Mouse (Mus musculus) erythroblast, embryonic 14.5 days (primary cell): ENCODE data around the gene Spon1.

Experiments
- GATA1 ChIP-seq: IDR thresholded peaks from 2 replicates; pipeline ENCODE4 v1.6.1; 2012; ENCODE audit warnings: low read length, inconsistent platforms, mixed read lengths
- TAL1 ChIP-seq: IDR thresholded peaks from 3 replicates; pipeline ENCODE4 v1.6.1; 2012; ENCODE audit warnings: low read length, inconsistent platforms, mixed read lengths

DNA sequence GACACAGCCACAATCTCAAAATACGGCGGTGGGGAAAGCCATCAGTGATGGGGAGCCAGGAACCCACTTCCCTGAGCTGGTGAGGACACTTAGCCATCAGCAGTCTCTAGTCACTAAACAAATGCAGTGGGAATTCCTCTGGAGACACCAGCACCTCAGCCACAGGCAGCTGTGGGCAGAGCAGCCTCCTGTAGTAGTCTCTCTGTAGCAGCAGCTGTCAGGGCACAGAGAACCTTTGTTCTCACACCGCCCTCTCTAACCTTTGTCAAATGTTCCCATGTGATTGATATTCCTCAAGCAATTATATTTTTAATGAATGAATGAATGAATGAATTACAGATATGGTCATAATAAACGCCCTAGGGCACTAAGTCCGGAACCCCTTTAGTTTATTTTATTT, 305.6 kb downstream of the Spon1 start:
- TF ChIP-seq GATA1, result no peak
- TF ChIP-seq TAL1, result no peak
